Mouse (Mus musculus) layer of hippocampus, postnatal 36 days (tissue): ENCODE results near the gene Abca7. TPM values are rescaled to one million over a fixed set of nuclear protein-coding genes. Genes with fewer than 3 reads are reported as not detected.

Source experiments
- total RNA-seq, 2 experiments: library from RNA; stranded (reverse); gene quantifications; 2 replicates each; pipeline ENCODE4 v1.2.3; 2021

The Abca7 gene
- total RNA-seq, 2 experiments from 2014 or later: 10.9 to 11.0 TPM

Other genes with a start within 250 kb of the Abca7 start
- 10 to 100 TPM; 50.1 to 52.6 TPM for gene Polrmt, start 249.9 kb upstream of the Abca7 start, total RNA-seq
- 1 to 10 TPM; 1.1 to 1.3 TPM for gene Fgf22, start 241.4 kb upstream of the Abca7 start, total RNA-seq
- 10 to 100 TPM; 81.4 to 82.9 TPM for gene Rnf126, start 229.5 kb upstream of the Abca7 start, total RNA-seq
- 1 to 10 TPM; 1.3 to 1.8 TPM for gene Fstl3, start 219.2 kb upstream of the Abca7 start, total RNA-seq
- gene Prss57, start 205.5 kb upstream of the Abca7 start, total RNA-seq: under 1 TPM; 0.47 to 0.73 TPM
- 100 to 1,000 TPM; 262 to 290 TPM for gene Palm, start 202.9 kb upstream of the Abca7 start, total RNA-seq
- 1 to 10 TPM in 1 of 2 experiments, under 1 TPM in 1; 0.82 to 1.4 TPM for gene Misp, start 175.5 kb upstream of the Abca7 start, total RNA-seq
- gene Ptbp1, start 142.1 kb upstream of the Abca7 start, total RNA-seq: 10 to 100 TPM; 43.1 to 52.6 TPM
- 1 to 10 TPM in 1 of 2 experiments, not detected in 1; 1.0 TPM for gene Prtn3, start 122.0 kb upstream of the Abca7 start, total RNA-seq
- gene Plppr3, start 121.9 kb upstream of the Abca7 start, total RNA-seq: 10 to 100 TPM; 28.4 to 28.7 TPM
- gene Elane, start 110.2 kb upstream of the Abca7 start, total RNA-seq: not detected
- gene Cfd, start 105.6 kb upstream of the Abca7 start, total RNA-seq: not detected
- gene Med16, start 87.6 kb upstream of the Abca7 start, total RNA-seq: 10 to 100 TPM; 53.0 to 54.1 TPM
- not detected for gene Gm26602, start 85.6 kb upstream of the Abca7 start, total RNA-seq
- 1 to 10 TPM; 6.4 to 6.8 TPM for gene Kiss1r, start 79.5 kb upstream of the Abca7 start, total RNA-seq
- gene R3hdm4, start 75.3 kb upstream of the Abca7 start, total RNA-seq: 100 to 1,000 TPM; 397 to 399 TPM
- gene Arid3a, start 69.5 kb upstream of the Abca7 start, total RNA-seq: 1 to 10 TPM; 4.8 to 5.1 TPM
- gene Wdr18, start 36.3 kb upstream of the Abca7 start, total RNA-seq: 10 to 100 TPM; 43.2 to 48.2 TPM
- under 1 TPM; 0.10 TPM for gene Grin3b, start 25.8 kb upstream of the Abca7 start, total RNA-seq
- gene Tmem259, start 12.2 kb upstream of the Abca7 start, total RNA-seq: 100 to 1,000 TPM; 117 to 124 TPM
- 1 to 10 TPM; 5.5 to 6.6 TPM for gene Cnn2, start 7.9 kb upstream of the Abca7 start, total RNA-seq
- 1 to 10 TPM; 3.2 to 4.2 TPM for gene Arhgap45, start 20.2 kb downstream of the Abca7 start, total RNA-seq
- gene Polr2e, start 43.3 kb downstream of the Abca7 start, total RNA-seq: 10 to 100 TPM; 74.8 to 86.0 TPM
- 100 to 1,000 TPM; 445 to 446 TPM for gene Gpx4, start 50.7 kb downstream of the Abca7 start, total RNA-seq
- gene Sbno2, start 109.1 kb downstream of the Abca7 start, total RNA-seq: 10 to 100 TPM; 17.2 to 20.7 TPM
- 10 to 100 TPM; 93.3 to 95.9 TPM for gene Stk11, start 119.3 kb downstream of the Abca7 start, total RNA-seq
- 100 to 1,000 TPM; 324 to 369 TPM for gene Atp5d, start 142.1 kb downstream of the Abca7 start, total RNA-seq
- 100 to 1,000 TPM; 336 to 379 TPM for gene Cbarp, start 144.3 kb downstream of the Abca7 start, total RNA-seq
- 10 to 100 TPM; 58.9 to 62.6 TPM for gene Midn, start 151.8 kb downstream of the Abca7 start, total RNA-seq
- 10 to 100 TPM; 58.5 to 63.4 TPM for gene Cirbp, start 169.5 kb downstream of the Abca7 start, total RNA-seq
- gene 1600002K03Rik, start 176.4 kb downstream of the Abca7 start, total RNA-seq: 1 to 10 TPM; 6.4 to 6.9 TPM
- 1 to 10 TPM; 9.0 to 9.6 TPM for gene Efna2, start 183.0 kb downstream of the Abca7 start, total RNA-seq
- gene Mum1, start 229.9 kb downstream of the Abca7 start, total RNA-seq: 10 to 100 TPM; 35.6 to 39.6 TPM